Mouse (Mus musculus) testis, postnatal 14 days (tissue): ENCODE measurements around the gene Prkg1.

ENCODE experiments used
- DNase-seq: peaks from one replicate; pipeline ENCODE4 v3.0.0; 2021; ENCODE audit warnings: low spot score

Prkg1 gene

DNA sequence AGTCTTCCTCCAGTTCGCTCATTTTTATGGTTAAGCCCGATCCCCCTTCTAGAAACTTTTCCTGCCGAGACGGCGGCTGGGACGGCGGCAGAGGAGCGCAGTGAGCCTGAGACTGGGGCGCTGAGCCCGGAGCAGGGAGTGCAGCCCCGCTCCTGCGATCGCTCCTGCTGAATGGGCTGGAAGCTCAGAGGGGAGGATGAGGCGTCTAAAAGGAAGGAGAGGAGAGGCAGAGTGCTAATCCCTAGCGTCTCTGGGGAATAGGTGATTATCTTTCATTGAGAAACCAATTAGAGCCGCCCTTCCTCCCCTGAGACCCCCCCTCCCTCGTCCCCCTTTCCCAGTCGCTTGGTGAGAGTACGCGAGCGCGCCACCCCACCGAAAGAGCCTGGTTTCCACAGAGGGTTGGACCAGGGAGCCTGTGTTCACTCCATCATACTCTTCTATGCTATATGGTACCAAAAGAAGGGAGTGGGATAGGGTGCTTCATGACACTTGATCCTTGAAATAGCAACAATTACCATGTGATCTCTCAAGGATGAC lies at the start of gene Prkg1:
Gene Prkg1 (minus strand): TSS at position 233 of the 540 bp plus-strand sequence.
- peak; percentile 9 for DNase-seq

DNA sequence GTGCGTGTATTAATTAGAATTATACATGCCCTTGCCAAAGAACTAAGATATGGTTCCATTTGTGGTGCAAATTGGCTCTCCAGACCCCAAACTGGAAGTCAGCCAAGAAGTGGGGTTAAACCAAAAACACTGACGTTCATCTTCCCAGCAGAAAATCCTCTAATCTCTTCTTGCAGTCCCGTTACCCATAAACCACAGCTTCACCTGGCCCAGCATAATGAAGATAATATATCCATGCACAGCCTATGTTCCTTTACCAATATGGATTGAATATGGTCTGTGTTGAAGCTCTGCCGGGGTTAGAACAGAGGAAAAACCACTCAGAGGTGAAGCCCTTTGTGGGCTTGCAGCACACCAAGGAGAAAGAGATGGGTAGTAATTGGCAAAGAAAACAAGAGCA lies 48.3 kb upstream of the Prkg1 start:
- DNase-seq = no peak

DNA sequence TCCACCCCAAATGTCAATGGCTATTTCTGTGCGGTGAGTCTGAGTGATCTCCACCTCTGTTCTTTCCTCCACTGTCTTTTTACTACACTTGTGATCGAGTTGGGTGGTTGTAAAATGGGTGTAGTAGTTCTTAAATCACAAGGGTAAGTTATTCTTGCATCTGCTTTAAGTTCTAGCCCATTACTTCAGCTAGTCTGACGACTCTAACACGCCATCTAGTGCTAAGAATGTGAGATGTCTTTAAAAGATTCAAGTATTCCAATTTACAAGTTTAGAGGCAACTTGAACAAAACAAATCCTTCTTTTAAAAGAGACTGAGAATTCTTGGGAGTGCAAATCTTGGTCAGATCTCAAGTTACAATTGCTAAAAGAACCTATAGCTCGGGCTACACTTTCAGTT lies 46.5 kb upstream of the Prkg1 start:
- no peak for DNase-seq

DNA sequence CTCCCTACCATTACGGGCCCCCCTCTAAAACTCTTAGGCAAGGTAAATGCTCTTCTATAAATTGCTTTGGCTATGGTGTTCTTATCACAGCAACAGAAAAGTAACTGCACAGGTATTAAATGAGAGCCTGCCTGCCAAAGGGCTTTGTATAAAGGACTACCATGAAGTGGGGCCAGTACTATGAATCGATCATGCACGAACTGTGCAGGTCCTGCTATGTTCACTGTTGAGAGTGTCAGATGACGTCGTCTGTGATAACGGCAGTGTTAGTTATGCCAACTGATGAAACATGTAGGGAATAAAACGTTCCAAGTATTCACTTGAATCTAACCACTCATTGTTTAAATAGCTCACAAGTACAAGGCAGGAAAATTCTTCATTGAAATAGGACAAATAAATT lies 40.6 kb upstream of the Prkg1 start:
- DNase-seq = no peak

DNA sequence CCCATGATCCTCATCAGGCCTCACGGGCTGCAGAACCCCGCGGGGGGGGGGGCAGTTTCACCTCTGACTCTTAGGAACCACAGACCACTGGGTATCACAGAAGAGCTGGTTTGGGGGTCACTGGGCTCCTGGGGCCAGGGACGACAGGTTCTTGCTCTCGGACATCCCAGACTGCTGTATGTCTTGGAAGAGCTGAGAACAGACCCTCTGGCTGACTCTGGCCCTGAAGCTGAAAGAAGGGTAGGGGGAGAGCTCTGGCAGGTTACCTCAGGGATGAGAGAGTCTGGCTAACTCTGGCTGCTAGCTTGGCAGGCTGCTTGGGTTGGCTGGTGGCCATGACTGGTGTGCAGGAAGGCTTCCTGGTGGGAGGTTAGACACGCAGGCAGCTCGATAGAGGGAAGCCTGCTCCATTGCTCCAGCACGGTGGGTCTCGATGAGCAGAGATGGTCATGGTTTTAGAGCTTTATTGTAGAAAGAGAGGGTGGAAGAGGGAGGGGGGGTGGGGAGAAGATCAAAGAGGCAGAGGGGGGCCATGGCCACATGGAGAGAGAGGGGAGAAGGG lies 30.7 kb upstream of the Prkg1 start:
- no peak for DNase-seq

DNA sequence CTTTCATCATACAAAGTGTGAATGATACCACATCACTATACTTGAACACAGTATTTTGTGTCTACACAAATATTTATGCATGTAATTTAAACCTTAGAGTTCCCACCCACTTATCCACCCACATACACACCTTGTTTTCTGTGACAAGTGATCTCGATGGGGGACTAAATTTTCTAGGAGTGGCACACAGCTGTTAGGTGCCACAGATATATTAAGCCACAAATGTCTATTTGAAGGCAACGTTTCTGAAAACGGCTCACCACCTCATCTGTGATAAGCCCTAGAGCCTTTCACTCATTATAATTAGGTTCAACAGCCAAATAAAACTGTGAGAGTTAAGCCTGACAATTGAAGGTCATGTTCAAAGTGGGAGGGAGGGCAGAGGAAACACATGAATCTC lies 26.9 kb upstream of the Prkg1 start:
- no peak for DNase-seq

DNA sequence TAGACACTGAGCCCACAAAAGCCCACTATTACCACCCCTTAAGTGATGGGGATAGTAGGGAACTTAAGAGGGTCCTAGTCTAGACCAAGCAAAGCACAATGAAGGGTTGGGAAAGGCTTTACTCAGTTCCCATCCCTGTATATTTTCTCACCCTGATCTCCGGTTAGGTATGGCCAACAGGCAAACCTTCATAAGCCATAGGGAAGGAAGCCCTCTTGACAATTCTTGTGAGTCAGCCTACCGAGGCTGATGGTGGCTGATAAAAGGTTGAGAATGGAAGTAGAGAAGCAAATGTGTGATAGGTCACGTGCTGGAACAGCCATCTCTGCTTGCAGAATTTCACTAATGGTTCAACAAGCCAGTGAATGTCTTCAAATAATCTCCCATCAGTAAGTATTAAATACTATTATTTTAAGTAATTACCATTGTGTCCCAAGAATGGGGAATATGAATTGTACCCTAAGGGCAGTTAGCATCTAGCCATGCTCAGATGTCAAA lies 16.7 kb upstream of the Prkg1 start:
- no peak for DNase-seq

DNA sequence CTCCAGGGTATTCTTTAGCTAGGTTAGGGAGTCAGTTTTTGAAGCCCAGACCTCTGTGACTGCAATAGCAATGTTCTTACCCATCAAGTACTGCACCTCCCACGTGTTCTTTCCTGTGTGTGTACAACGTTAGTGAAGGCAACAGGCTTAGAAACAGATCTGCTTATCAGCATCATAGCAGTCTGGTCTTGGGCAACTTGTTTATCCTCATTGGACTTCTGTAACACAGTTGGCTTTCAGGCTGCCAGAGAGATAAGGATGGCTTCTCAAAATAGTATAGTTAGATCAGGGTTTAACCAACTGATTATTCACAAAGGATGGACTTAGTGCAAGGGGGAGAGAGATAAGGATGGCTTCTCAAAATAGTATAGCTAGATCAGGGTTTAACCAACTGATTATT lies 16.2 kb upstream of the Prkg1 start:
- DNase-seq = no peak

DNA sequence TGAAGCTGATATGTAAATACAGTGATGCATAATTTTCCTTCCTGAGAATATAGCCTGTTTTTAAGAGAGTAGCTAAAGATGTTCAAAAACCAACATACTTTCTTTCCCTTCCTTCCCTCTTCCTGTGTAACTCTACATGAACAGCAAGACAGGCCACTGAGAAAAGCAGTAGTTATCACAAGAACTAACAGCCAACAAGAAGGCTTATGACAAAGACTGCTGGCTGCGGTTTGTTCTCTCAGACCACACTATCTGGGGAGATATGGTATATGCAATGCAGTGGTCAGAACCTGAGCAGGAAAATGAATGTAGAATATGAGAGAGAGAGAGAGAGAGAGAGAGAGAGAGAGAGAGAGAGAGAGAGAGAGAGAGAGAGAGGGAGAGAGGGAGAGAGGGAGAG lies 15.4 kb upstream of the Prkg1 start:
- no peak for DNase-seq

DNA sequence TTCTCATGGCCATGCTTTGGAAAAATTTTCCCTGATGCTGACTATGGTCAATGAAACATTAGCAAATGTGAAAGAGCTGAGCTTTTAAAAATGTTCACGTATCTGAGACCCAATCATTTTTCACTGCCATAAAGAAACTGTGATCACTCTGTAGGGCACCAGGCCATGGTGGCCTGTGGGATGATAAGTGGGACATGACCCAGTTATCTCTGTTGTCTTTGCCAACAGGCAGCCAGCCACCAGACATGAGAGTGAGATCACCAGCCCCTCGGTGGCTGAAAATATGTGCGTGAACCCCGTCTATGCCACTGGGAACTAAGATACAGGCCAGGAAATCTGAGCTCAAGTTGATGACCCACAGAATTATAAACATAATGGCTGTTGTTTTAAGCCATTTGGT lies 14.2 kb upstream of the Prkg1 start:
- DNase-seq = no peak

DNA sequence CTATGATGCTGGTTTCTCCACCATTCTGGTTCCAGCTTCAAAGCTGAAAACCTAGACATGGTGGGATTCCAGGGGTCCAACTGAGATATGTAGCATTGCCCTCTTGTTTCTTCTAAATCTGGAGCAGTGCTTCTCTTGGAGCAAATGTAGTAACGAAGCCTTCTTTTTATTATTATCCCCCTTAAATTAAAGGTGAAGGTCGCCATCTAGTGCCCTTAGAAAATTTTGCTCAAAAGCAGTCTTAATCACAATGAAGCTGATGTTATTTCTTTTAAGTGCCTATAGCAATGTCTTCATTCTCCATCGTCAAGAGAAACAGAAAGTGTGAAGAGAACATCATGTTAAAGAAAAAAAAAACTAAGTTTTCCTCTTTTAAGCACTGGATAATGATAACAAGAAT lies 2.2 kb upstream of the Prkg1 start:
- DNase-seq = no peak

DNA sequence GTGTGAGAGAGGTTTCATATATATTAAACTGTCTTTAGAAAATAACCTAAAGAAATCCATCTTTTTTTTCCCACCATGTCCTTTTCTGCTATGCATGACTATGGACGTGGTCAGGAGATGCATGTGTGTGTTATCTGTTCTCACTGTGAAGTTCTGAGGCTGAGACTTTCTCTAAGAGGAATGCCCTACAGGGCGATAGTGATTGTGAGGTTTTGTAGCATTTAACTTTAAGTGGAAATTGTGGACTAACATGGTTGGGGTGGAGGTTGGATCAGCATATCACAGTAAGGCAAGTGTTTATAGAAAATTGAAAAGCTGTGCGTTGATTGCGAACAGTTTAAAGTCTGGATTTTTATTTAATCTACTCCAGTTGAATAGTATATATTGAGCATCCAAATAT lies 618 bp upstream of the Prkg1 start:
- DNase-seq = no peak

DNA sequence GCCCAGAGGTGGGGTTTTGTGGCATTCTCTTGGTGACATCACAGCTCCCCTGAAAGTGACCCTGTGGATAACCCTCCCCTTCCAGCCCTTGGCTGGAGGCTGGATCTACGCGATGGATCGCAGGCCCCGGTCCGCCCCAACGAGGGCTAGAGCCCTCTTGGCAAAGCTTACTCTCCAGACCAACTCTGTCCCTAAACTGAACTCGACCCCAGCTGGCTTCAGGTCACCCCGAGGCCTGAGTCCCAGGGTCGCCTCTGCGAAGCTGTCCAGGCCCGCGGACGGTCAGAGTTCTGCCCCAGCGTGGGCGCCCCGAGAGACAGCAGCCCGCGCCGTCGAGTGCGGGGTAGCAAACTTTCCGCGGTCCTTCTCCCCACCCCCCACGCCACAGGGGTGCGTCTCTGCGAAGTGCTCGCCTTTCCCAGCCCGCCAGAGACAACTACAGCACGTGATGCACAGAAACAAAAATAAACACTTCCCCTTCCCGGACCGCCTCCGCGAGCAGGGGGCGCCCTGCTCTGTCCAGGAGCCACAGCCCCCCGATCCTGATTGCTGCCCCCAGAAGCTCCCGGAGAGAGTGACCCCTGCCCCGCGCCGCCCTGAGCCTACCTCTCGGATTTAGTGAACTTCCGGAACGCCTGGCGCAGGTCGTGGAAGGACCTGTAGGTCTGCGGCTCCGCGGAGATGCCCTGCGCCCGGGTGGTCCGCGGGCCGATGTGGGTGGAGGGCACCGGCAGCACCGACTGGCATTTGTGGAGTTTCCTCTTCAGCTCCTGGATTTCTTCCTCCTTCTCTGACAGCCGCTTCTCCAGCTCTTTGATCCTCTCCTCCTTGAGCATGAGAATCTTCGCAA lies 657 bp downstream of the Prkg1 start:
- peak; percentile 14 for DNase-seq

DNA sequence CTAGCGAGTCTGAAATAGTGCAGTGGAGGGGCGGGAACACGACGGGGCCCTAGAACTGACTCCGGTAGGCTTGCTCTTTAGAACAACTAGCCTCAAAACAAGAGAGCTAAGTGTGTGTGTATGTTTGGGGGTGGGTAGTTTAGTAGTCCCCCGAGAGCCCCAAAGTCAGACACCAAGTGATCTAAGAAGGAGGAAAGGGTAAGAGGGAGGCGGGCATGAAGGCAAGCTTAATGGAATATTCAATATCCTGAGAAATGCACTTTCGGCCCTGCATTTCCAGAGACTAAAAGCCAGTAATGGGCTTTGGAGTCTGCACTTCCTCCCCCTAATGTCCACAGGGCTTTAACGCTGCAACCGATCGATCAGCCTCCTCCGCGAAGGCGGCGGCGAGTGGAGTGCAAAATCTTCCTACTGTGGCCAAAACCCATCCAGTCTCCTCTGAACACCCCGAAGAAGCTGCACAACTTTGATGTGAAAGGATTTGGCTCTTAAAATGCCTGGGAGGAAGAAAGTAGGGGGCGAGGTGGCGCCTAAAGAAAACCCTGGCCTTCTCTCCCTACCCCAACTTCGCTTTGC lies 1.5 kb downstream of the Prkg1 start:
- DNase-seq = no peak

DNA sequence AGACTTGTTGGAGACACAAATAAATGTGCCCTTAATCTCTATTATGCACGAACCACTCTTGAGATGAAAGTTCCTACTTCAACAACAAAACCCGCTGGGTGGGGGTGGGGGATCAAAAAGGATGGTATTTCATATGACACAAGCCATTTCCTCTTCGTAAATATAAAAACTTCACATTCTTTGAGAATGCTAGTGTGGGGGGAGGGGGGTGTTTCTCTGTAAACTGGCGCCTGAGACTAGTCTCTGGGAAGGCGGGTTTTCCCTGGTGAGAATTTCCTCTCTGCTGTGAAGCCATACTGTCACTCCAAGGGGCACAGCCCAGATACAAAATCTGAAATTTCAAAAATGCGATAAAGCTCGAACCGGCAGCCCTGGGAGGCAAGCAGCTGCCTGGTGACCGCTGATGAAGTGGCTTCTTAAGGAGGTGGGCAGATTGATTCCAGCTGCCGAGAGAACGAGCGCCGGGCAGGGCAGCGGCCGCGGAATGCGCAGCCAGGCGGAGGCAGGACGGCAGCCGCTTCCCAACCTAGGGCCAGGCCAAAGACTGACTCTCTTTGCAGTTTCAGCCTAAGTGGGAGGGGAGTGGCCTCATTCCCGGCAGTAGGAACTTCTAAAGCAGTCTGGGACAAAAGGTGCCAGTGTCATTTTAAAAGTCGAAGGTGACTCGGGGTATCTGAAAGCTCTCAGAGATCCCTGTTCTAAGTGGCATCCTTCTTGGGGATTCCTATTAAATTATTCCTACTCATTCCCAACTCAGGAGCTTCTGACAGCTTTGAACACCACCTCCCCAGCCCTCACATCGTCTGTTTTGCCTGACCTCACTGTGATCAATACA lies 2.2 kb downstream of the Prkg1 start:
- peak; percentile 8 for DNase-seq

DNA sequence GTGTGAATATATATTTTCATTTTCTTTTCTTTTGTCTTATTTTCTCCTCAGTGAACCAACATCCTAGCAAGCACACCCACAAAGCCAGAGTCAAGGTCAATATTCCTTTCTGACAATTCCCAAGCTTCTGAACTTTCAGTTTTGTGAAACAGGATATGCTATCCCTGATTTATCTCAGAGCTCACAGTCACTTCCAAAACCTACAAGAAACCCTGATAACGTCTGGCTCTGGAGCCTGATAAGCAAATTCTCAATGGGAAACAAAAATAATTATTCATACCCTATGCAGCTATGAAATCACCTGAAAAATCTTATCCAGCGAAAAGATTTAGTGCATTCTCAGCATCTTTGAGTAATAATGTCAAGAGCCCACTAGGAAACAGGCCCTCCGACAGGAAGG lies 5.0 kb downstream of the Prkg1 start:
- no peak for DNase-seq

DNA sequence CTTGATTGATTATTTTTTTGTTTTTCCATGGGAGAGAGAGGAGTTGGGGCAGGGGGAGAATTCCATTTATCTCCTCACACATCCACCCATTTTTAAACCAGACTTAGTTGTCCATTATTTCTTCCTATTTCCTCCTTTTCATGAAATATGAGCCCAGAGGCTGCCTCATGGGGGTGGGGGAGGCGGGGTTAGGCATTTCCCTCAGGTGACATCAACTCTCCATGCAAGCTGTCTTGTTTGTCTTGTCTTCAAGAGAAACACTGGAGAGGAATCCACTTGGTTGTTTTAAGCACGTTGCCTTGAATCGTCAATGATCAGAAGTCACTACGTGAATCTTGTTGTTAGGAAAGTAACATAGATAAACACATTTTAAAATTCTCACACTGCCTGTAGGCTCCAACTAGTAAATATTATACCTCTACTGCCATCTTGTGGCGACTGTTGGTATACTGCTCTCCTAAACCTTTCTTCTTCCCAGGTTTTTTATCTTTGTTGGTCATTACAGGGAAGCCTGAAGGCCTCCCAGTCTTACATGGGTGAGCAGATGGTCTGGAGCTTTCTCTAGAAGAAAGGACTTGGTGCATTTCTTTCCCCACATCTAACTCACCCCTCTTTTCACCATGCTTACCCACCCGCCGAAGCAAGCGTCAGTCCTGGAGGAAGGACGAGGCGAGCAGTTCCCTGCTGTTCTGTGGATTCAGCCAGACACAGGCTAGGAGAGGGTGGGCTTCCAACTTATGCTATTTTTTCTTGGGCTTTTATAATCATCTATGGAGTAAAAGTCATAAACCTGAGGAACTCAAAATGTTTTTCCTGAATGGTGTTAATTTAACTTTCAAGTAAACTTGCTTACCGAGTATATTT lies 8.7 kb downstream of the Prkg1 start:
- peak; percentile 20 for DNase-seq

DNA sequence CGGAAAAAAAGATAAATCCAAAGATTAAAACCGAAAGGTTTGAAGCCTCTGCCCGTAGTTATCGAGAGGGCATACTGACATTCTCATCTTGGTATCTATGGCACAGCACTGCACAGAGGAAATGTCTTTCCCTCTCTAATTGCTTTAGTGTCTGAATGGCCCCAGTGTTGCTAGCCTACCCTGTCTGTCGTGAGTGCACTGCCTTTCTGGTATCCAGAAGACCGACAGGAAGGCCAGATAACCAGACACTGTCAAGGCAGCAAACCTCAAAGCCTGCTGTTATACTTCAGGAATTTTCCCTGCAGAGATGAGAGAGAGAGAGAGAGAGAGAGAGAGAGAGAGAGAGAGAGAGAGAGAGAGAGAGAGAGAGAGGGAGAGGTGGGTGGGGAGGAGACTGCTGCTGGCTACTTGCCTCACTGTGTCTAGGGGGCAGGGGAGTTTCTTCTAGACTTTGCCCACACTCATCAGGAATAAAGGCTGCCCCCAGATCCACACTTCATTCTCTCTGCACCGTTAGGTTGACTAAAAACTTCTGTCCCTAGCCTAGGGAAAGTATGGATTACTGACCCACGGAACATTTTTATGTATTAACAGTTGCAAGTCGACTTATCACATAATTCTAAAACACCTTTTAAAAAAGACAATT lies 10.1 kb downstream of the Prkg1 start:
- DNase-seq = no peak

DNA sequence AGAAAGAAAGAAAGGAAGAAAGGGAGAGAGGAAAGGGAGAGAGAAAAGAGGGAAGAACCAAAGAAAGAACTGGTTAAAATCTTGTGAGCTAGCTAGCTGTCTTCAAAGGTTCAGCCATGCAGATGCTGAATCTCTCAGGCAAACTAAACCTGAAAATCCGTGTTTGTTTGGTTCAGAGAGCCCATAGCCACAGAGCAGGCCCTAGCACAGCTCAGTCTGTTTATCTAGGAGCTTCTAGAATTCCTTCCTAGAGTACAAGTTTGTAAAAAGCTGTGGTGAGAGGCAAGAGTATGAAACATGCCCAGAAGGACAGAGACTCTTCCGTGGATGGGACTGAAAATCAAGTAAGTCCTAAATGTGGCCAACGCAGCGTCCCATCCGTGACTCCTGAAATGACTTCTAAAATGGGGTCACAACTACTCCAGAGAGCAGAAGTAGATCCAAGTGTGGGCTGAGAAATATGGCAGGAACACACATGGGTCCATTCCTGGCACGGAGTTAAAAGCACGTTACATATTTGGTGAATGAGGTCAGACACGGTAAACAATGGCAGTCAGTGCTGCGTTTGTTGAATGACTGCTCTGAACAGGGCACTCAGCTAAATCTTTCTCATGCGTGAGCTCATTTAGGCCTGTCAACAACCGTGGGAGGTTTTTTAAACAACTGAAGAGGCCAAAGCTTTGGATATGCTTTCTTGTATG lies 13.7 kb downstream of the Prkg1 start:
- DNase-seq = no peak

DNA sequence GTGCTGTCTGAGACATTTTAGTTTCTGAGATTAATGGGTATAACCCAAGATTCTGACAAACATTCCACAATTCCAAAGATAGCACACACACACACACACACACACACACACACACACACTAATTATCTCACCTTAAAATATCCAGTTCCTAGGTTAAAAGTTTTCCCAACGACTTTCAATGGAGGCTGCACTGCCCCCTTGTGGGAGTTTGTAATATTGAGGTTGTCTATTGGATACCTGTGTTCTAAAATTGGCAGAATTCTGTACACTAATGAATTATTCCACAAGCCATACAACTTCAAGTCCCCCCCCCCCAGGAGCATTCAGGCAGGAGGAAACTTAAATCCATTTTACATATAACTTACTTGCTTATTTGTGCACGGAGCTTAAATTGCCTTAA lies 18.2 kb downstream of the Prkg1 start:
- DNase-seq = no peak
